Mouse (Mus musculus) midbrain, embryonic 13.5 days (tissue): ENCODE data around the gene H2-M1. TPM values are rescaled to one million over a fixed set of nuclear protein-coding genes. Genes with fewer than 3 reads are reported as not detected.

Experiments used
- ATAC-seq: fragments of 200-750 bp; cut with Nextera tagmentation; 2 replicates; pipeline ENCODE4 v1.8.0; 2017; ENCODE audit warnings: mild to moderate bottlenecking, moderate TSS enrichment, moderate library complexity
- H3K27ac ChIP-seq: fragments of 300-500 bp; sonication (generic); 2 replicates; pipeline ENCODE4 v1.5.1; 2015; ENCODE audit warnings: inconsistent platforms, mild to moderate bottlenecking, moderate library complexity
- H3K27me3 ChIP-seq: fragments of 300-500 bp; sonication (generic); 2 replicates; pipeline ENCODE4 v1.6.1; 2015; ENCODE audit warnings: mild to moderate bottlenecking, inconsistent platforms
- H3K36me3 ChIP-seq: fragments of 300-500 bp; sonication (generic); 2 replicates; pipeline ENCODE4 v1.6.1; 2015; ENCODE audit warnings: mild to moderate bottlenecking, inconsistent platforms
- H3K4me1 ChIP-seq: fragments of 300-500 bp; sonication (generic); replicated peaks from 2 replicates; pipeline ENCODE4 v1.6.1; 2015; ENCODE audit warnings: inconsistent platforms
- H3K4me2 ChIP-seq: fragments of 300-500 bp; sonication (generic); replicated peaks from 2 replicates; pipeline ENCODE4 v1.6.1; 2015; ENCODE audit warnings: moderate library complexity, mild to moderate bottlenecking, inconsistent platforms
- H3K4me3 ChIP-seq: fragments of 300-500 bp; sonication (generic); replicated peaks from 2 replicates; pipeline ENCODE4 v1.5.1; 2015; ENCODE audit warnings: mild to moderate bottlenecking, inconsistent platforms
- H3K9ac ChIP-seq: fragments of 300-500 bp; sonication (generic); replicated peaks from 2 replicates; pipeline ENCODE4 v1.6.1; 2015; ENCODE audit warnings: mild to moderate bottlenecking, inconsistent platforms
- H3K9me3 ChIP-seq: fragments of 300-500 bp; sonication (generic); 2 replicates; pipeline ENCODE4 v1.6.1; 2016; ENCODE audit warnings: mild to moderate bottlenecking, inconsistent platforms
- WGBS: fragments of 180-500 bp; shearing (Covaris S2); methylation state at CpG from one replicate; pipeline ENCODE4 v1.1.7; 2015; 5-methylcytosine and 5-hydroxymethylcytosine counted together
- polyA plus RNA-seq: library from polyadenylated mRNA; unstranded; fragments of >200 nt; fragmentation: Nextera tagmentation; extraction: Ambion mirVana; gene quantifications from 2 replicates; pipeline ENCODE4 v1.2.1, GENCODE M21; 2015

Gene H2-M1
- not detected in 2 replicates for polyA plus RNA-seq

DNA sequence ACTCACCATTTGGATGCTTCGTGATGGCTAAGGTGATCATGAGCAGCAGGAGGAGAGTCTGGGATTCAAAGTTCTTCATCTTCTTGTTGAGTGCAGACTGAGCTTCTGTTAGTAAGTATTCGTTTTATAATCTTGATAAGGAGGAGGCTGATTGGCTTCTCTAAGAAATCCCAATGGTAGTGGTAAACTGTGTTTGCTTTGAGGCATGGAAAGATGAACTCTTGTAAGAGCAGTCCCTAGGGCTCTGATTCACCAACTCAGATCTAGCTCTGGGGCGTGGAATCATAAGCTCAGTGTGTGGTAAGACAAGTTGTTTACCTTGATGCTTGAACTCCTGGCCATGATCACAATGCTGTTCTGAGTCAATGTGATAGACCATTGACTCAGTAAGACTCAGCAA is at the start of gene H2-M1:
Gene H2-M1, minus strand, starts transcription at position 101 of the 400 bp plus-strand sequence.
- H3K4me1 ChIP-seq, result no peaks in the 10 kb centered on the region
- H3K4me2 ChIP-seq, result no peak within 1 kb of the TSS
- H3K27me3 ChIP-seq, result no peaks in the 10 kb centered on the region
- 81% methylated on average over 3 of the region's 3 CpGs for WGBS
- no peak for ATAC-seq
- H3K9me3 ChIP-seq, result no peaks in the 10 kb centered on the region
- no peaks in the 10 kb centered on the region for H3K36me3 ChIP-seq
- no peak within 1 kb of the TSS for H3K27ac ChIP-seq
- no peak within 1 kb of the TSS for H3K9ac ChIP-seq
- H3K4me3 ChIP-seq, result no peak within 1 kb of the TSS

GRCm38 (mm10) chr17:36697693-36698092 is 25.7 kb upstream of the H2-M1 start:
- 83% methylated on average over 2 of the region's 2 CpGs for WGBS
- Histone ChIP-seq H3K4me2 (no peak overlapping the region), H3K4me3 (no peak overlapping the region), H3K9me3 (no peaks in the 10 kb centered on the region), H3K9ac (no peak overlapping the region), H3K27me3 (no peaks in the 10 kb centered on the region), H3K4me1 (no peaks in the 10 kb centered on the region), H3K36me3 (no peaks in the 10 kb centered on the region), H3K27ac (no peak overlapping the region)
- ATAC-seq, result no peak

- H3K27ac ChIP-seq, result no peak within 1 kb of the TSS
These were observed 29.5 kb downstream of the H2-M1 start, which contains the start of gene H2-M9 for GRCm38 (mm10) chr17:36642566-36642965. Gene H2-M9 (minus strand): TSS chr17:36642666.

More at GRCm38 (mm10) chr17:36642566-36642965, 29.5 kb downstream of the H2-M1 start, which contains the start of gene H2-M9:
- Histone ChIP-seq H3K9ac (no peak within 1 kb of the TSS), H3K4me1 (no peaks in the 10 kb centered on the region), H3K27me3 (no peaks in the 10 kb centered on the region), H3K36me3 (no peaks in the 10 kb centered on the region), H3K9me3 (no peaks in the 10 kb centered on the region), H3K4me3 (no peak within 1 kb of the TSS), H3K4me2 (no peak within 1 kb of the TSS)
- no peak for ATAC-seq
- WGBS, result 92% methylated on average over 3 of the region's 3 CpGs

Other genes starting within 250 kb of the H2-M1 start
- gene H2-M10.4, start 209.9 kb downstream of the H2-M1 start, polyA plus RNA-seq, result not detected in 2 replicates
- gene H2-M11, start 125.1 kb downstream of the H2-M1 start, polyA plus RNA-seq, result not detected in 2 replicates
- not detected in 2 replicates for gene H2-M9, start 29.6 kb downstream of the H2-M1 start, polyA plus RNA-seq
- not detected in 2 replicates for gene H2-M10.5, start 100.7 kb upstream of the H2-M1 start, polyA plus RNA-seq
- gene H2-M10.6, start 140.0 kb upstream of the H2-M1 start, polyA plus RNA-seq, result not detected in 2 replicates
- 46.4 and 46.6 TPM in 2 replicates for gene Trim26, start 164.9 kb upstream of the H2-M1 start, polyA plus RNA-seq
- 0.22 and 0.58 TPM in 2 replicates for gene Trim15, start 195.0 kb upstream of the H2-M1 start, polyA plus RNA-seq
- gene Trim10, start 197.4 kb upstream of the H2-M1 start, polyA plus RNA-seq, result 1.2 and 2.0 TPM in 2 replicates
- gene Trim40, start 217.9 kb upstream of the H2-M1 start, polyA plus RNA-seq, result not detected in 2 replicates
- gene Trim31, start 225.9 kb upstream of the H2-M1 start, polyA plus RNA-seq, result not detected in 2 replicates